Mouse (Mus musculus) forebrain, embryonic 10.5 days (tissue): ENCODE measurements around the gene 1700001O22Rik. TPM values are rescaled to one million over a fixed set of nuclear protein-coding genes. Genes with fewer than 3 reads are reported as not detected.

Experiments used
- DNase-seq: peaks from one replicate; pipeline ENCODE4 v3.0.0-alpha.2; 2017; ENCODE audit warnings: low spot score; ENCODE audit errors: extremely low spot score
- H3K27ac ChIP-seq: fragments of 300-500 bp; sonication (generic); 2 replicates; pipeline ENCODE4 v1.5.1; 2016; ENCODE audit warnings: mild to moderate bottlenecking
- H3K27me3 ChIP-seq: fragments of 300-500 bp; sonication (generic); 2 replicates; pipeline ENCODE4 v1.6.1; 2016; ENCODE audit warnings: mild to moderate bottlenecking; ENCODE audit not compliant: poor library complexity, severe bottlenecking
- H3K36me3 ChIP-seq: fragments of 300-500 bp; sonication (generic); replicated peaks from 2 replicates; pipeline ENCODE4 v1.6.1; 2016; ENCODE audit warnings: mild to moderate bottlenecking, moderate library complexity
- H3K4me1 ChIP-seq: fragments of 300-500 bp; sonication (generic); 2 replicates; pipeline ENCODE4 v1.6.1; 2016
- H3K4me3 ChIP-seq: fragments of 300-500 bp; sonication (generic); 2 replicates; pipeline ENCODE4 v1.5.1; 2016; ENCODE audit warnings: mild to moderate bottlenecking, moderate library complexity
- H3K9me3 ChIP-seq: fragments of 300-500 bp; sonication (generic); 2 replicates; pipeline ENCODE4 v1.6.1; 2016; ENCODE audit warnings: mild to moderate bottlenecking, moderate library complexity
- WGBS: fragments of 180-500 bp; shearing (Covaris S2); methylation state at CpG from one replicate; pipeline ENCODE4 v1.1.7; 2016; 5-methylcytosine and 5-hydroxymethylcytosine counted together
- polyA plus RNA-seq: library from polyadenylated mRNA; unstranded; fragments of >200 nt; fragmentation: Nextera tagmentation; extraction: Ambion mirVana; gene quantifications from 2 replicates; pipeline ENCODE4 v1.2.1, GENCODE M21; 2016

1700001O22Rik gene
- polyA plus RNA-seq, 1 experiment from 2014 or later, result 3.3 TPM

DNA sequence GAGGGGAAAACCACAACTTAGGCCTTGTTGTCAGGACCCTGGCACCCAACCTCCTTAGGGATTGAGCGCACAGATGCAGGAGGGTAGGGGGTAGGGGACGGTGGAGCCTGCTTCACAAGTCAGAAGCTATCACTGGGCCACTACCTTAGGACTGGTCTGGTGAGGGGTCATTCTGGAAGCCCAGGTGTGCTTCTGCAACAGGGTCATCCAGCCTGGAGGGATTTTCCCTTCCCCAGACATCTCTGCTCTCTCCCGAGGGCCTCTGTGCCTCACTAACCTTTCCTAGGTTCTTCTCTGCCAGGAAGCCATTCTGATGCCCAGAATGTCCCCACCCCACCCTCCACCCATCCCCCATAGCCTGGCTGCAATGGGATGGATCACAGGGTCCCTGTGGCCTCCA, 48.6 kb downstream of the 1700001O22Rik start:
- 0 out of 2 replicates have a peak, but pooled peaks cover 4% of the 10 kb centered on the region for H3K36me3 ChIP-seq
- H3K9me3 ChIP-seq, result peaks cover 9% of the 10 kb centered on the region
- no peak for DNase-seq
- no peak overlapping the region for H3K4me3 ChIP-seq
- peaks cover 61% of the 10 kb centered on the region for H3K4me1 ChIP-seq
- 75% methylated on average over 3 of the region's 3 CpGs for WGBS
- H3K27ac ChIP-seq, result peak overlapping the region; percentile 51
- H3K27me3 ChIP-seq, result peaks cover 7% of the 10 kb centered on the region; the same call in 1 of the 2 replicates

DNA sequence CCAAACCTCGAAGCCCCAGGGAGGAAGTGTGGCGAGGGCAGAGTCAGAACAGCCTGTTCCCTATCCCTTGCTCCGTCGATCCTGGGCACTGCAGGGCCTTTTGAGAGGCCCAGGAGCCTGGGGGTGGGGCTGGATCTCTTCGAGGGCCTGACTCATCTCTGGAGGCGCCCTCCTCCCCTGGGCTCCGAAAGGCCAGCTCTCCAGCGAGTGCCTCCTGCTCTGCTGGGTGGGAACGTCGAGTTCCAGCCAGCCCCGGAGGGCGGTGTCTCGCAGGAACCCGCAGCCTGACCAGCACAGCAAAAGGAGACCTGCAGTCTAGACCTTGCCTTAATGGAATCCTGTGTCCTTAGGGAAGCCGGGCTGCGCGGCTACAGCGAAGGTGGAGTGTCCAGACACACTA, 50.2 kb downstream of the 1700001O22Rik start:
- Histone ChIP-seq H3K9me3 (peaks cover 9% of the 10 kb centered on the region), H3K4me3 (no peak overlapping the region), H3K4me1 (peaks cover 52% of the 10 kb centered on the region), H3K27ac (peak overlapping the region; percentile 86), H3K27me3 (peaks cover 7% of the 10 kb centered on the region; the same call in 1 of the 2 replicates), H3K36me3 (0 out of 2 replicates have a peak, but pooled peaks cover 4% of the 10 kb centered on the region)
- peak; percentile 42 for DNase-seq
- 17% methylated on average over 18 of the region's 18 CpGs for WGBS

DNA sequence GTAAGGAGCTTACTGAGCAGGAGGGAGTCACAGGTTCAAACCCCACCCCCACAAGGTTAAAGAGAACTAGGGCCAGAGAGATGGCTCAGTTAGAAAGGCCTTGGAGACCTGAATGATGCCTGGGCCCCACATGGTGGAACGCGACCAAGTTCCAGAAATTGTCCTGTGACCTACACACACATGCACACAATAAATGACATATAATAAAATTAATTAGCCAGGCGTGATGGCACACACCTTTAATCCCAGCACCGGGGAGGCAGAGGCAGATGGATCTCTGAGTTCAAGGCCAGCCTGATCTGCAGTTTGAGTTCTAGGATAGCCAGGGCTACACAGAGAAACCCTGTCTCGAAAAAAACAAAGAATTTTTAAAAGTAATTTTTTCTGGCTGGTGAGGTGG, 51.0 kb downstream of the 1700001O22Rik start:
- 0 out of 2 replicates have a peak, but pooled peaks cover 4% of the 10 kb centered on the region for H3K36me3 ChIP-seq
- H3K4me1 ChIP-seq, result peaks cover 44% of the 10 kb centered on the region
- 97% methylated on average over 5 of the region's 5 CpGs for WGBS
- H3K27ac ChIP-seq, result no peak overlapping the region; the same call in 1 of the 2 replicates
- H3K27me3 ChIP-seq, result peaks cover 7% of the 10 kb centered on the region; the same call in 1 of the 2 replicates
- DNase-seq, result no peak
- no peak overlapping the region for H3K4me3 ChIP-seq
- H3K9me3 ChIP-seq, result peaks cover 9% of the 10 kb centered on the region

DNA sequence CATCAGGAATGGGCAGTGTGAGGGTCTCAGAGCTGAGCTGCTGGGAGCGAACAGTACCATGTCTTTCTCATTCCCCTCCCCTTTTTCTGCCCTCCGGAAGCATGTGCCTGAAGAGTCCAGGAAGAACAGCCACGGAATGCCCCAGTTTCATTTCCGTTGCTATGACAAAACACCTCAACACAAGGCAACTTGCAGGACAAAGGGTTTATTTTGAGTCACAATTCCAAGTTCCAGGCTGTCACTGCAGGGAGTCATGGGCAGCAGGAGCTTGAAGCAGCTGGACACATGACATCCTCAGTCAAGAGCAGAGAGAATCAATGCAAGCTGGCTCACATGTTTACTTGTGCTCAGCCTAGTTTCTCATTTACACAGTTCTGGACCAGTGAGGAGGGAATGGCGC, 53.4 kb downstream of the 1700001O22Rik start:
- Histone ChIP-seq H3K27me3 (peaks cover 7% of the 10 kb centered on the region; the same call in 1 of the 2 replicates), H3K4me1 (peaks cover 32% of the 10 kb centered on the region), H3K9me3 (peaks cover 11% of the 10 kb centered on the region), H3K36me3 (0 out of 2 replicates have a peak, but pooled peaks cover 3% of the 10 kb centered on the region), H3K27ac (peak overlapping the region; percentile 67), H3K4me3 (no peak overlapping the region)
- 63% methylated on average over 5 of the region's 5 CpGs for WGBS
- DNase-seq, result no peak

DNA sequence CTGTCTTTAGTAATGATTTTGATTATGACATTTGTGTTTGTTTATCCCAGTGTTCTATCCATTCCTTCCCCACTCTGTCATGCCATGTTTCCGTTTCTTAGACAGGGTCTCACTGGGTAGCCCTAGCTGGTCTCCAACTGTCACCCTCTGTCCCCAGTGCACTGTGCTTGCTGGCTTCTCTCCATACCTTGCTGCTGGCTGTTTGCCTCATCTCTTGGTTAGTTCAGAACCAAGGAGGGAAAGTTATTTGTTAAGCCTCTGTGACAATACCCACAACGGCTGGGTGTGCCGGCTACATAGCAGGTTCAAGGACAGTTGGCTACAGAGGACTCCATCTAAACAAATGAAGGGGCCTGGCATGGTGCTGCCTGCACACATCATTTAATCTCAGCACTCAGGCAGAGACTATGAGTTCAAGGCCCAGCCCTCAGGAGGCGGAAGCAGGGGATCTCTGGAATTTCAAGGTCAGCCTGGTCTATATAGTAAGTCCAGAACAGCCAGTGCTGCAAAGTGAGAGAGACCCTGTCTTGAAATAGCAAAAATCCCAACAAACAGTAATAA, 55.8 kb downstream of the 1700001O22Rik start:
- DNase-seq, result no peak
- H3K27ac ChIP-seq, result no peak overlapping the region
- 89% methylated on average over 4 of the region's 4 CpGs for WGBS
- 0 out of 2 replicates have a peak, but pooled peaks cover 3% of the 10 kb centered on the region for H3K36me3 ChIP-seq
- no peak overlapping the region for H3K4me3 ChIP-seq
- peaks cover 11% of the 10 kb centered on the region for H3K9me3 ChIP-seq
- H3K27me3 ChIP-seq, result no peaks in the 10 kb centered on the region
- H3K4me1 ChIP-seq, result peaks cover 37% of the 10 kb centered on the region

Other genes starting within 250 kb of the 1700001O22Rik start
- 0.35 TPM in 1 of 2 replicates, not detected in the other for gene Cstad, start 208.6 kb downstream of the 1700001O22Rik start, polyA plus RNA-seq
- 124 and 131 TPM in 2 replicates for gene Ntmt1, start 4.2 kb upstream of the 1700001O22Rik start, polyA plus RNA-seq
- 47.5 and 51.2 TPM in 2 replicates for gene Asb6, start 26.7 kb upstream of the 1700001O22Rik start, polyA plus RNA-seq
- 27.7 and 31.9 TPM in 2 replicates for gene Prrx2, start 31.3 kb upstream of the 1700001O22Rik start, polyA plus RNA-seq
- gene Ptges, start 126.2 kb upstream of the 1700001O22Rik start, polyA plus RNA-seq, result 5.1 and 7.3 TPM in 2 replicates
- gene Tor1b, start 149.3 kb upstream of the 1700001O22Rik start, polyA plus RNA-seq, result 23.6 and 24.2 TPM in 2 replicates
- gene Tor1a, start 164.3 kb upstream of the 1700001O22Rik start, polyA plus RNA-seq, result 84.9 and 89.6 TPM in 2 replicates
- 61.9 and 62.0 TPM in 2 replicates for gene BC005624, start 178.5 kb upstream of the 1700001O22Rik start, polyA plus RNA-seq
- 18.0 and 18.1 TPM in 2 replicates for gene Usp20, start 178.6 kb upstream of the 1700001O22Rik start, polyA plus RNA-seq